Mouse (Mus musculus) embryonic facial prominence, embryonic 12.5 days (tissue): ENCODE measurements at regions not wholly inside any gene's neighbourhood (a gene's known extent, or its start where the extent isn't known, plus 50 kb on each side); places are given as distances from the start of the nearest gene placed in this dataset.

ENCODE experiments used
- ATAC-seq: fragments of 200-750 bp; cut with Nextera tagmentation; 2 replicates; pipeline ENCODE4 v1.8.0; 2017; ENCODE audit not compliant: insufficient number of reproducible peaks, insufficient read depth, low FRiP score, low TSS enrichment
- H3K27ac ChIP-seq: fragments of 300-500 bp; sonication (generic); 2 replicates; pipeline ENCODE4 v1.5.1; 2016; ENCODE audit warnings: mild to moderate bottlenecking
- H3K27me3 ChIP-seq: fragments of 300-500 bp; sonication (generic); 2 replicates; pipeline ENCODE4 v1.6.1; 2016; ENCODE audit warnings: mild to moderate bottlenecking, moderate library complexity
- H3K36me3 ChIP-seq: fragments of 300-500 bp; sonication (generic); 2 replicates; pipeline ENCODE4 v1.6.1; 2016; ENCODE audit warnings: mild to moderate bottlenecking
- H3K4me1 ChIP-seq: fragments of 300-500 bp; sonication (generic); 2 replicates; pipeline ENCODE4 v1.6.1; 2016
- H3K4me2 ChIP-seq: fragments of 300-500 bp; sonication (generic); replicated peaks from 2 replicates; pipeline ENCODE4 v1.6.1; 2016; ENCODE audit warnings: mild to moderate bottlenecking, moderate library complexity
- H3K4me3 ChIP-seq: fragments of 300-500 bp; sonication (generic); 2 replicates; pipeline ENCODE4 v1.5.1; 2016; ENCODE audit warnings: mild to moderate bottlenecking
- H3K9ac ChIP-seq: fragments of 300-500 bp; sonication (generic); 2 replicates; pipeline ENCODE4 v1.6.1; 2016; ENCODE audit warnings: mild to moderate bottlenecking, moderate library complexity
- H3K9me3 ChIP-seq: fragments of 300-500 bp; sonication (generic); 2 replicates; pipeline ENCODE4 v1.6.1; 2016; ENCODE audit warnings: mild to moderate bottlenecking, moderate library complexity
- WGBS: fragments of 180-500 bp; shearing (Covaris S2); methylation state at CpG from one replicate; pipeline ENCODE4 v1.1.7; 2016; 5-methylcytosine and 5-hydroxymethylcytosine counted together

DNA sequence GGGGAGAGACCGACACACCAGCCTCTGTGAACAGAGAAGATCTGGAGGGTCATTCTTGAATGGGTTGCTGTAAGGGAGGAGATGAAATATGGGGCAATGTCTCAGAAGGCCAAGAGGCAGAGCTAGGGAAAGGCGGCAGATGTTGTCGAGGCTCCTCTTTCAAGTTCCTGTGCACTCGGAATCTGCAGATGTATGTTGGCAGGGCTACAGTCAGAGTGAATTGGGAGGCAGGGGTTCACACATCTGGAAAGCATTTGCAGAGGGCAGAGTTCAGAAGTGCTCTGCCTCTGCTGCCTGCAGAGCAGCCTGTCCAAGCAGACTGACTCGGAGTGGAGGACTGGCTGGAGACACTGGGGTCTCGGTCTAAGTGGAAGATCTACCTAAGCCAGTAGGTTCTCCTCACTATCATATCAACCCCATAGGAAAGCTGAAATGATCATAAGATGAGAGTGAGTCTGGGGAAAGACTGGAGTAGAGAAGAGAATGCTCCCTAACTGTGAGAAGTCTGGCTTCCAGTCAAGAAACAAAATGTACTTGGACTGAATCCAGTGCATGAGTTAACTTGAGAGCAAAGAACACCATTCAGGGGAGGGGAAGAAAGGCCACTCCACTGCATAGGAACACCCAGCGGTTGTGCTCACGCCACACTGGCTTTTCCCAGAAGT, 68.1 kb upstream of the Cd180 start:
- no peak overlapping the region for H3K9ac ChIP-seq
- no peaks in the 10 kb centered on the region for H3K36me3 ChIP-seq
- H3K9me3 ChIP-seq, result no peaks in the 10 kb centered on the region
- H3K4me1 ChIP-seq, result peaks cover 23% of the 10 kb centered on the region
- peak overlapping the region; percentile 0; the same call in 1 of the 2 replicates for H3K4me2 ChIP-seq
- peak overlapping the region; percentile 84 for H3K27ac ChIP-seq
- peak; percentile 92 for ATAC-seq
- H3K4me3 ChIP-seq, result no peak overlapping the region
- H3K27me3 ChIP-seq, result no peaks in the 10 kb centered on the region
- 15% methylated on average over 8 of the region's 8 CpGs for WGBS

- WGBS, result 37% methylated on average over 5 of the region's 5 CpGs
- Histone ChIP-seq H3K4me3 (no peak overlapping the region), H3K27ac (peak overlapping the region; percentile 84), H3K36me3 (no peaks in the 10 kb centered on the region), H3K4me1 (peaks cover 23% of the 10 kb centered on the region), H3K27me3 (no peaks in the 10 kb centered on the region), H3K9me3 (no peaks in the 10 kb centered on the region), H3K9ac (no peak overlapping the region), H3K4me2 (no peak overlapping the region)
- ATAC-seq, result no peak
Measured at GRCm38 (mm10) chr13:102625836-102626340, 67.5 kb upstream of the Cd180 start.

DNA sequence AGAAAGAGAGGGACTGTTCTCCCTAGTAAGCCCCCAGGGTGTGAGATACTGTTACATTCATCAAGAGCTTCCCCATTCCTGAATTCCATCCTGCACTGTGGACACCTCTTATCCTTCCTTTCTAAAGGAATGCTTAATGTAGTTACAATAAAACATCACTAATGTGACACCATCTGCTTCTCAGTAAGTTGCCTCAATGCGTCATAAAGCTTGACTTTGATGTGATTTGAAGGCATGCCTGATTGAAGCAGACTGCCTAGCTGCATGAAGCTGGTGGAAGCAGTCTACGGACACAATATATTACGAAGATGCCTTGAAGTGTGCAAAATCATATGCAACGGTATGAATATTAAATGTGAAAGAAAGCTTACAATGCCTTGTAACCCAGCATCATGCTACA, 65.6 kb upstream of the Cd180 start:
- no peaks in the 10 kb centered on the region for H3K27me3 ChIP-seq
- H3K36me3 ChIP-seq, result no peaks in the 10 kb centered on the region
- no peak overlapping the region for H3K4me2 ChIP-seq
- WGBS, result 70% methylated on average over 4 of the region's 4 CpGs
- H3K27ac ChIP-seq, result no peak overlapping the region
- H3K4me3 ChIP-seq, result no peak overlapping the region
- no peaks in the 10 kb centered on the region for H3K9me3 ChIP-seq
- H3K9ac ChIP-seq, result no peak overlapping the region
- peaks cover 23% of the 10 kb centered on the region for H3K4me1 ChIP-seq
- ATAC-seq, result no peak

- WGBS, result 77% methylated on average over 7 of the region's 7 CpGs
- no peaks in the 10 kb centered on the region for H3K36me3 ChIP-seq
Measured at GRCm38 (mm10) chr13:102629176-102629575, 64.2 kb upstream of the Cd180 start.

GRCm38 (mm10) chr13:102634236-102634957, 59.0 kb upstream of the Cd180 start:
- Histone ChIP-seq H3K27ac (no peak overlapping the region), H3K9me3 (no peaks in the 10 kb centered on the region; the same call in 1 of the 2 replicates), H3K4me3 (no peak overlapping the region), H3K36me3 (no peaks in the 10 kb centered on the region), H3K4me2 (no peak overlapping the region), H3K4me1 (no peaks in the 10 kb centered on the region), H3K27me3 (no peaks in the 10 kb centered on the region; the same call in 1 of the 2 replicates), H3K9ac (no peak overlapping the region)
- no peak for ATAC-seq
- WGBS, result 87% methylated on average over 10 of the region's 10 CpGs

More at GRCm38 (mm10) chr13:102629176-102629575, 64.2 kb upstream of the Cd180 start:
- H3K27ac ChIP-seq, result no peak overlapping the region
- no peaks in the 10 kb centered on the region for H3K9me3 ChIP-seq
- no peak for ATAC-seq
- peaks cover 23% of the 10 kb centered on the region for H3K4me1 ChIP-seq
- H3K9ac ChIP-seq, result no peak overlapping the region
- H3K27me3 ChIP-seq, result no peaks in the 10 kb centered on the region; the same call in 1 of the 2 replicates
- no peak overlapping the region for H3K4me2 ChIP-seq
- no peak overlapping the region for H3K4me3 ChIP-seq

GRCm38 (mm10) chr13:102636032-102636431, 57.3 kb upstream of the Cd180 start:
- ATAC-seq, result no peak
- Histone ChIP-seq H3K27me3 (peaks cover 2% of the 10 kb centered on the region; the same call in 1 of the 2 replicates), H3K4me2 (no peak overlapping the region), H3K9me3 (no peaks in the 10 kb centered on the region; the same call in 1 of the 2 replicates), H3K27ac (no peak overlapping the region), H3K4me1 (no peaks in the 10 kb centered on the region), H3K9ac (no peak overlapping the region), H3K36me3 (no peaks in the 10 kb centered on the region), H3K4me3 (no peak overlapping the region)
- 86% methylated on average over 8 of the region's 8 CpGs for WGBS

GRCm38 (mm10) chr13:102637059-102637458, 56.3 kb upstream of the Cd180 start:
- Histone ChIP-seq H3K4me1 (no peaks in the 10 kb centered on the region), H3K36me3 (no peaks in the 10 kb centered on the region), H3K9me3 (no peaks in the 10 kb centered on the region; the same call in 1 of the 2 replicates), H3K9ac (no peak overlapping the region), H3K27me3 (peaks cover 2% of the 10 kb centered on the region; the same call in 1 of the 2 replicates), H3K27ac (no peak overlapping the region), H3K4me2 (no peak overlapping the region), H3K4me3 (no peak overlapping the region)
- WGBS, result 37% methylated on average over 5 of the region's 5 CpGs
- ATAC-seq, result no peak

DNA sequence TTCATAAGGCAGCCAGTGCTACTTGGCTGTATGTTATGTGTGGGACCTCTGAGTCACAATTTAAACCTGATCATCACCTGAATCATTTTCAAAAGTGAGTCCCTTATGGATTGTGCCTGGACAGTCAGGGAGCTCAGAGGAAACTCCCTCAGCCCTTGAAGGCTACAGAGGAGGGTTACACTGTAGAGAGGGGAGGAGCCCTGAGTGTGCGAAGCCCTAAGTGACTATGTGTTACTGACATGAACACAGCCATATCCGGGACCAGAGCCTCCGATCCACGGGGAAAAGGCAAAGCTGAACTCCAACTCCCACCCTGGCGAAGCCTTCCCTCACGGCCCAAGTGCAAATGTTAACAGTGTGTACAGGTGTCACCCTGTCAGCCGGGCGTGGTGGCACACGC, 53.7 kb upstream of the Cd180 start:
- H3K9me3 ChIP-seq, result no peaks in the 10 kb centered on the region; the same call in 1 of the 2 replicates
- H3K4me3 ChIP-seq, result no peak overlapping the region
- H3K27ac ChIP-seq, result no peak overlapping the region
- 90% methylated on average over 9 of the region's 9 CpGs for WGBS
- H3K4me1 ChIP-seq, result peaks cover 8% of the 10 kb centered on the region
- no peak overlapping the region for H3K4me2 ChIP-seq
- ATAC-seq, result no peak
- H3K36me3 ChIP-seq, result no peaks in the 10 kb centered on the region
- no peak overlapping the region for H3K9ac ChIP-seq
- 0 out of 2 replicates have a peak, but pooled peaks cover 2% of the 10 kb centered on the region for H3K27me3 ChIP-seq

GRCm38 (mm10) chr13:102640171-102640570, 53.2 kb upstream of the Cd180 start:
- H3K4me1 ChIP-seq, result peaks cover 9% of the 10 kb centered on the region
- H3K4me2 ChIP-seq, result no peak overlapping the region
- H3K36me3 ChIP-seq, result no peaks in the 10 kb centered on the region
- WGBS, result 38% methylated on average over 3 of the region's 3 CpGs
- H3K27ac ChIP-seq, result no peak overlapping the region
- no peak overlapping the region for H3K9ac ChIP-seq
- H3K4me3 ChIP-seq, result no peak overlapping the region
- no peaks in the 10 kb centered on the region; the same call in 1 of the 2 replicates for H3K9me3 ChIP-seq
- no peak for ATAC-seq
- 0 out of 2 replicates have a peak, but pooled peaks cover 2% of the 10 kb centered on the region for H3K27me3 ChIP-seq
